Mouse (Mus musculus) A20 (cell line): ENCODE measurements around the gene Rps21.
"Not testable (repeated sequence)": the region's sequence is repeated elsewhere in the genome, so short reads cannot be mapped to it uniquely, and the experiment has no call there.

Source experiments
- DNase-seq: peaks from one replicate; pipeline ENCODE4 v3.0.0-alpha.2; 2011; ENCODE audit warnings: low read depth, low spot score

The Rps21 gene

GRCm38 (mm10) chr2:180258951-180259484 lies 1.8 kb downstream of the Rps21 start:
- DNase-seq, result not testable (repeated sequence)

- DNase-seq, result not testable (repeated sequence)
Measured at GRCm38 (mm10) chr2:180259826-180260609, 2.8 kb downstream of the Rps21 start.

DNA sequence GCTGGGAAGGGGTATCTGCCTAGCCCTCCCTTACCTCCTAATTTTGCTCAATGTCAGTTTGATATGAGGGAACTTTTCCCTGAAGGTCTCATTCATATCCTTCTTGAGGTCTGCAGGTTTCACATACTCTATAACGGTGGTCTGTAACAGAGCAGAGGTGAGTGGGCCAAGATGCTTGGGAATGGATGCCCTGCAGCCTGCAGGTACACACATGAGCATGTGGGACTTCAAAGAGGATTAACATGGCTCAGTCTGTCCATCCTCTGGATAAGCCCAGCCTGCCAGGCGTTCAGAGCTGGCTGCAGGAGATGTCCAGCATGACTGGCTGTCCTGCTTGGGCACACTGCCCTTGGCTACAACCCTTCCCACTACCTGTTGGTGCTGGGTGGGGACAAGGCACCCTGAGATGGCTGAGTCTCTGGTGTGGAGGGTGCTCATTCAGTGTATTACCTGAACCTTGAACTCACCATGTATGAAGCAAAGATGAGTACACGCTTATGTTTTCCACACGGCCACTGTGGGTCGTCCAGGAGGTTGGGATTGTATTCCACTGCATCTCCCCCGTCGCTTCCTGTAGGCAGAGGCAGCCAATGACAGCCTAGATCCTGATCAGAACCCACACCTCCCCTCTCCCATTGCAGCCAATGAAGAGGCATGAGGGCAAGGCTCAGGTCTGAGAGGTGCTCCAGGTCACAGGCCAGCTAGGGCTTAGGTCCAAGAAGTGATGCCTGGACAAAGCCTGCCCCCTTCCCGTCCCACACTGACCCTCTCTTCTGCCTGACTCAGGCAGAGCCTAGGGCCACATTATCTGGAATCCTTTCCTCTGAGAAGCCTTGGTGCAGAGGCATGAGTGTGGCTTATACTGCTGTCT lies 3.7 kb downstream of the Rps21 start:
- DNase-seq, result no peak

- DNase-seq, result no peak
Measured at GRCm38 (mm10) chr2:180261901-180262300, 4.7 kb downstream of the Rps21 start.

DNA sequence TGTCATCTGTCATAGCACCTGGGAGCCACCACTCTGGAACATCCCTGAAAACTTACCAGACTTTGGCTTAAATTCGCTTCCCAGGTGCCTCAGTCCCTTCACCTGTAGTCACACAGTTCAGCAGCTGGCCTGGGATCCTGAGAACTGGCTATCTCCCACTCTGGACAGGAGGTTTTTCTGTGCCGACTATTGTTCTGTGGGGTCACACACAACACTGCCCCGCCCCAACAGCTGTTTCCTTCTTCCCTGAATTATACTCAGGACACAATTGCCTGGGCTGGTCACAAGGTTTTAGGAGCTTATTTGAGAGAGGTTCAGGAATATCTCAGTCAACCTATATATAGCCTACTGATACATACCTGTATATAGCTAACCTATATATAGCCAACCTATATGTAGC lies 5.3 kb downstream of the Rps21 start:
- DNase-seq, result no peak

DNA sequence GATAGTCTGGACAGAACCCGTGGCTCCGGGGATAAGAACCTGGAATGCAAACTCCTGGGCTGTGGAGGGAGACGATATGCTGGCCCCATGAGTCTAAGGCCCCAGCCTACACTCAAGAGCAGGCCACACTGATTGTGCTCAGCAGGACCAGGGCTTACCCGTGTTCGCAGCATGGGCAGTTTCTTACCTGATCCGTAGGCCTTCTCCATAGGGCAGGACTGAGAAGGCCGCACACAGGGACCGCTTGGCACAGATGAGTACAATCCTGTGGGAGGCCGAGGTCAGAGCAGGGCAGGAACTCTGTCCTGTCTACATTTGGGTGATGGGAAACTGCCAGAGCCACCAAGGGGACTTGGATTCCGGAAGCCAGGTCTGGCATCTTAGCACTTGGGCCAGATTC lies 5.7 kb downstream of the Rps21 start:
- DNase-seq, result no peak

GRCm38 (mm10) chr2:180267955-180268354 lies 10.8 kb downstream of the Rps21 start:
- DNase-seq, result no peak

DNA sequence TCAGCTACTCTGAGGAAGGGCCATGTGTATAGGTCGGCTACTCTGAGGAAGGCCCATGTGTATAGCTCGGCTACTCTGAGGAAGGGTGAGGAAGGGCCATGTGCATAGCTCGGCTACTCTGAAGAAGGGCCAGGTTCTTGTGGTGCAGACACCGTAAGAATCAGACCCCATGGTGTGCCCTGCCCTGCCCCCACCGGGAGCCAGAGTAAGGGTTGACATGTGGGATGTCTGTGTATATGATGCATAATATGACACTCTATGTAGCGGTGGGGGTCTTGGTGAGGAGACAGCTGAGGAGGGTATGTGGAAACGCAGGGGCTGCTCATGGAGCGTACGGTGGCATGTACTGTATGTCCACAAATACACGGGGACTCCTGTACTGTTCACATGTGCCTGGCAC lies 12.2 kb downstream of the Rps21 start:
- DNase-seq, result no peak

GRCm38 (mm10) chr2:180270537-180271255 lies 13.5 kb downstream of the Rps21 start:
- DNase-seq, result peak; percentile 85

DNA sequence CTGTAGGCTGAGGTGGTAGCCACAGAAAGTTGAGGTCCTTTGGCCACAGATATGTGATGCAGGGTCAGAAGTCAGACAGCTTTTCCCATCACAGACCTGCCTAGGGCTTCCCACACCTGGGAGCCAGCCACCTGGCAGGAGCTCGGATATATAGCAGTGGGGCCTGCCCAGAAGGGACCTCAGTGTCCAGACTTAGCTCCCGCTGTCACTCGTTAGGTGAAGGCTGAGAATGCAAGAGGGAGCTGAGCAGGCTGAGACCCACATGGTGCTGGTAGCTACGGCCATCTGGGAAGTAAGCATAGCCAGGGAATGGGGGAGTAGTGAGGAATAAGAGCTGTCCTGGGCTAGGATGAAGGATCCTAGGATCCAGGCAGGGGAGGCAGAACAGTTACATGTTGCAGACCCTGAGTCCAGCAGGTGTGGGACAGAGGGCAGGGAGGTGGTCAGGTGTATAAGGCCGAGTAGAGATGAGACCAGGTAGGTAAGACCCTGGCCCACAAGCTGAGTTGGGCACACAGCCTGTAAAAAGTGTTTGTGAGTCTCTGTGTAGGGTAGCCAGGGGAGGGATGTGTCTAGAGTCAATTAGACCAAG lies 14.7 kb downstream of the Rps21 start:
- no peak for DNase-seq

DNA sequence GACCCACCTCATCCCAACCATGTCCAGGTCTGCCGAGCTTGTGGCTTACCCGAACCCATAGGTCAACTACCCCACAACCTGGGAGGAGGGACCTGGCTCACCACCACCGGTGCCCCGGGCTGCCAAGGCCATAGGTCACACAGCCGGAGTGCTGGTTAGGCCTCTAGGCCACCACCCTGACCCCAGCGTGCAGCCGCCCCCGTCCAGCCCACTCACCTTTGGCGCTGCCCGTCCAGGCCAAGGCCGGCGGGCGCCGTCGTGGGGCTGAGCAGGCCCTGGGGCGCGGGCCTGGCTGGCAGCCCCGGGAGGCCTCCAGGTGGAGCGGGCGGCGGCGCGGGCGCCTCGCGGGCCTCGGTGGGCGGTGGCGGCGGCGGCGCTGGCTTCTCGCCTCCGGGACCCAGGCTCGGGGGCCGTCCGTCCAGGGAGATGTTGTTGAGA lies 15.7 kb downstream of the Rps21 start:
- peak; percentile 36 for DNase-seq

DNA sequence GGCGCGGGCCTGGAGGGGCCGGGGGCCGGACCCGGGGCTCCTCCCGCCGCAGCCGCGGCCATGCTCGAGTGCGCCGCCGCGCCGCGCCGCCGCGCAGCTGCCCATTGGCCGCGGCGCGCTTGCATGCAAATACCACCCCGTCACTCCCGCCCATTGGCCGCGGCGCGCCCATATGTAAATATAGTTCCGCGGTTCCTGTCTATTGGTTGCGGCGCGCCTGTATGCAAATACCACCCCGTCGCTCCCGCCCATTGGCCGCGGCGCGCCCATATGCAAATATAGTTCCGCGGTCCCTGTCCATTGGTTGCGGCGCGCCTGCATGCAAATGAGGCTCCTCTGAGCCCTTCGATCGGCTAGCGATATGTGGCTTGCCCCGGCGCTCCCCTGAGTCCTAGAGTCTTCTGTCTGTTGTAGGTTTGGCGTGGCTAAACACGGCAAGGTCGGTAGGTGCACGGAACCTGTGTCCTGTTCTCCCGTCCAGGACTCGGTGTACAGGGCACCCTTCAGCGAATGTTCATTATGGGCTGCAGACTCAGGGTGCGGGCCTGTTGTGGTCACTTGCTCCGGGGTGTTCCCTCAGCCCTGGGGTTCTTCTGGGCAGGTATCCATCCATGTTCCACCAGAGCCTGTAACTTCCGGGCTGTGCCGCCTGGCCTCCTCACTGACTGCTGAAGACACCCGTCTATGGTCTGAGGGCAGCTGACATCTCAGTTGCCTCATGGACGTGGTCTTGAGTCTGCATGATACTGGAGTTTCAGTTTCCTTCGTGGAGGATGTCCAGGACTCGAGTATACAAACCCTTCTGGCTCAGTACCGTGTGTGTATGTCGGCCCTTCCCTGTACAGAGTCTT lies 16.4 kb downstream of the Rps21 start, which contains the start of gene Cables2:
Gene Cables2 (minus strand): TSS at position 103 of the 851 bp plus-strand sequence.
- peak; percentile 98 for DNase-seq

GRCm38 (mm10) chr2:180274523-180274922 lies 17.3 kb downstream of the Rps21 start:
- no peak for DNase-seq

- DNase-seq, result peak; percentile 64
Measured at GRCm38 (mm10) chr2:180275836-180276235, 18.7 kb downstream of the Rps21 start.

DNA sequence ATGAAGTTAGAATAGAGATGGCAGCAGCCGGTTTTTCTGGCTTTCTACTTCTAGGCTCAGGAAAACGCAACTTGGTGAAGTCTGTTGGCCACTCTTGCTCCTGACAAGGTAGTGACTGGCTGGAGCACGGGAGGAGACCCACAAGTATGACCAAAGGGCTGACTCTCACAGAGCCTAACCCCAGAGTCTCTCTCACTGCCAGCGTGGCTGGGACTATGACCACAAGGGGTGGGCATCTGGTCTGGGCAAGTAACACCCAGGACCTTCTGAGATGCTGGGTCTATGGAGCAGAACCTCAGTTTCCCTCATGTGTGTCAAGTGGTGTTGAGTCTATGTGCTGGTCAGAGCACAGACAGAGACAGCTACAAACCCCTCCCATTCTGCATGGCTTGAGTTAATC lies 19.2 kb downstream of the Rps21 start:
- DNase-seq, result no peak

DNA sequence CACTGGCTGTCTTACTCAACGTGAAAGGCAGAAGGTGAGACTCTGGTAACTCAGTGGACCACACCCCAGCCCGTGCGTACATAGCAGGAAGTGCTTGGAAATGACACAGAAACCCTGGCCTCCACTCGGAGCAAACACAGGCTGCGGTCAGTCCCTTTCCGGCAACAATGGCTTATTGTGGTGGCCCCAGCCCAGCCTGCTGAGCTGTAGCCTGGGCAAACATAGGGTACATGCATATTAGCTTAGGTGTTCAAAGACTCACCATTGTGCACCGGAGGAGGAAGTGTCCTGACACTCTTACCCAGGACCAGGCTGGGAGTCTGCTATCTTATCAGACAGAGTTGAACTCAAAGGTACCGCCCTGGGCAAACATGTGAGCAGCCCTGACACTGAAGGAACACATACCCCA lies 19.7 kb downstream of the Rps21 start:
- DNase-seq, result no peak

- DNase-seq, result no peak
Measured at GRCm38 (mm10) chr2:180277773-180278320, 20.7 kb downstream of the Rps21 start.

DNA sequence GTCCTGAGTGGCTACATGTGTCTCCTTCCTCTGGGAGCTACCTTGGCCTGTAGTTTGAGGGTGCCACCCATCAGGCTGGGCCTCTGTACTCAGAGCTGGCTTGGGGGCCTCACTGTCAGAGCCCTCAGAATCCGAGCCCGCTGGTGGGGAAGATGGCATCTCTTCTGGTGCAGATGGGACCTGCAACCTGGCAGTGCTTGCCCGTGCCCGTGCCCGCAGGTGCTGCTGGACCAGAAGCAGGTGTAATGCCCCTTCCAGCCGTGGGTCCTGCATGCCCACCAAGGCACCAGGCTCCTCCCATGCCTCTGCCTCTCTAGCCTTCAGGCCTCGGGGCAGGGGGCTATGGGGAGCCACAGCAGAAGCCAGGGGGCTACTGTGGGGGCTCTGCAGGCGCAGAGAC lies 22.1 kb downstream of the Rps21 start:
- DNase-seq, result no peak

- DNase-seq, result no peak
Measured at GRCm38 (mm10) chr2:180288966-180289365, 31.8 kb downstream of the Rps21 start.
